Mouse (Mus musculus): ENCODE measurements around the gene Ceacam1.
"Not testable (repeated sequence)": the region's sequence is repeated elsewhere in the genome, so short reads cannot be mapped to it uniquely, and the experiment has no call there.

Ceacam1 gene

GRCm38 (mm10) chr7:25477091-25477751, at the start of gene Ceacam1:
TSS of gene Ceacam1 (minus strand) at chr7:25477603.
- DNase-seq: not testable (repeated sequence)

DNA sequence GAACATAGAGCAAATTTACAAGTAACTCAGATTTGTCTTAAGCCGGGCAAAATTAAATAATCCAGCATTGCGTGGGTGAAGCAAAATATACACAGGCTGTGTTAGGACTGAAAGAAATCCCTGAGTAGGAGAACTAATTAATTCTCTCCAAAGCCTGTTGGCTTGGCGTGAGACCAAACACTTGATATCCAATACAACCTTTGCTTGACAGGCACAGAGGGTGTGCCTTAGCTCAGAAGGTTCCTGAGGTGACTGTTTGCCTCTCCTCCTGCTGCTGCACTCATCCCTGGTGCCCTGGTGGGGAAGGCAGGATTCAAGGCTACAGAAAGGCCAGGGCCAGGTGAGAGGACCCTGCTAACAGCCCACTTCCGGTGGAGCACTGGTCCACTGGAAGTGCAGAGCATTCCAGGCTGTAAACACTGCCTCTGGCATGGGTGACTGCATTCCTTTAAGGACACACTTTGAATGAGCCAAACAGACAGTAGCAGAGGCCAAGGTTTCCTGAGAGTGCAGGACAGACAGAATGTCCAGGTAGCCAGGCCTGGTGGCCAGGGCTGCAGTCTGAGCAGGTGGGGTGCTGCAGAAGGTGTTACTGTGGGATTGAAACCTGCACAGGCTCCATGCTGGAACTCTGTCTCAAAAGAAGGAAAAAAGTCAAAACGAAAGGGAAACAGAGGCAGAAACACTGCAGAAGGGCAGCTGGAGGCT, 38.8 kb upstream of the Ceacam1 start:
- DNase-seq: not testable (repeated sequence)

DNA sequence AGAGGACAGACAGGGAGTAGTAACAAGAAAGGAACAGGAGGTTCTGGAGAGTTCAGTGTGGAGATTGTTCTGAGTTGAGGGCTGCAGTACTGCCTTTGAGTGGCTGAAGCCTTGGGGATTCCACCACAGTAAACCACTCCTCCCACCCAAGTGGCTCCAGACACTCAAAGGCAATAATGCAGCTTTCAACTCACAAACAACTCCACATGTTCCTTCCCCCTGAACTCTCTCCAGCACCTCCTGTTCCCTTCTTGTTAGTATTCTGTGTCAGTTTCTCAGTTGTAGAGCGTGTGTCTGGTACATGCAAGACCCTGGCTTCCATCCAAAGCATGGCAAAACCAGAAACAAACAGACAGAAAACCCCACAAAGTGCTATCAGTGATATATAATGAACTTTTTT, 38.3 kb upstream of the Ceacam1 start:
- not testable (repeated sequence) for DNase-seq

DNA sequence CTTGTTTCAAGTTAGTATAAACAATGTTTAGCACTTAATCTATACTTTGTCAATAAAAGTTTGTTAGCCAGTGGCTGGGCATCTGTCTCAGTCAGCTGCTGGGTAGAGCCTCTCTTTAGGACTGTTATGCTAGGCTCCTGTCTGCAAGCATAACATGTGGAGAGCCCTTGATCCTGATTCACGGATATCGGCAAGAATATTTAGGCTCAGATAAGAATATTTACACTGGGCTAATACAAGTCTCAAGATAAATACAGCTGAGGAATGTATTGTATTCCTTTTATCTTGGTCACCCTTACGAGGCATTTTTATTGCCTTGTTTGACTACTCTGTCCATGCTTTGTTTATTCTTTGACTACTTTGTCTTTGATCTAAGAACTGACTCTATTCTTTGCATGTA, 32.5 kb upstream of the Ceacam1 start:
- DNase-seq: no peak

DNA sequence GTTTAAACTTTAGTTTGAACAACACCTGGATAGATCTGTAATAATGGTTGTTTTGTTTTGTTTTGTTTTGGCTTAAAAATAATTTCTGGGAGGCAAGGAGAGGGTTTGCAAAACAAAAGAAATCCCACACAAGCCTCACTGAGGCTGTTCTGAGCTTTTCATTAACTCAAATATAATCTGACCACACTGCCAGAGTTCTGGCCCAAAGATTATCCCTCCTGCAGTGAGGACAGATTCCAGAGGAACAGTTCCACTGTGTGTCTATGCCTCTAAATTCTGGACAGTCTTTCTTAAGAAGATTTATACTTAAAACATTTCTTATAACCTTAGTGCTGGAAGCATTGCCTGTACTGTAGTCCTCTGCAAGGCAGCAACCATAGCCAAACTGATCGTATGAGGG, 17.2 kb upstream of the Ceacam1 start:
- no peak for DNase-seq

DNA sequence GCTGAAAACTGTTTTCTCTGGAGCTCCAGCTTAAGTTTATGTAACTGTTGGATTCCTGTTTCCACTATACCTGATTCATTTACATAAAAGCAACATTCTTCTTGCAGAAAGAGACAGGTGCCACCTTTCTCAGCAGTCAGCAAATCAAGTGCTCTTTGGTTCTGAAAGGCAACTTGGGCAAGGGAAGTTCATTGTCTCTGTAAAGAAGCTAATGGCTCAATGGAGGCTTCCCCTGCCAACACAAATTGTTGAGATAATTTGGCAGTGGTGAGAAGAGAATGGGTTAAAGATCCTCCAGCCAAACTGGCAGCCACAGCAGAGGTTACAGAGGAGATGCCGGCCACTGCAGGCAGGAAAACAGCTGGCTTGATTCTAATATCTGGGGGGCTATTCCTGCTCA, 13.3 kb upstream of the Ceacam1 start:
- DNase-seq: not testable (repeated sequence)

- not testable (repeated sequence) for DNase-seq
Measured at GRCm38 (mm10) chr7:25489382-25489781, 12.0 kb upstream of the Ceacam1 start.

DNA sequence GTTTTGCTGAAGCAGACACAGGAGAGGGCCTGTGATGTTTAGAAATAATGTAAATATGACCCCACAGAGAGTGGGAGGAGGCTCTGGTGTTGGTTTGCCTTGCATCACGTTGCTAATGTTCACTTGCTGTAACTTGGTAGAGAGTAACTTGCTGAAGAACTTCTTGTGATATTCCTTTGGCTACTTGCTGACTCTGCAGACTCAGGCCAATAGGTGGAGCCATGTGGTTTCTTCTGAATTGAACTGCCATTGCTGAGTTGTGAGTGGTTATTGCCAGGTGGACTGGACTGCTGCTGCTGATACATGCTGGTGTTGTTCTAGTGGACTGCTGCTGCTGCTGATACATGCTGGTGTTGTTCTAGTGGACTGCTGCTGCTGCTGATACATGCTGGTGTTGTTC, 8.8 kb upstream of the Ceacam1 start:
- DNase-seq: no peak

GRCm38 (mm10) chr7:25485061-25485460, 7.7 kb upstream of the Ceacam1 start:
- no peak for DNase-seq

DNA sequence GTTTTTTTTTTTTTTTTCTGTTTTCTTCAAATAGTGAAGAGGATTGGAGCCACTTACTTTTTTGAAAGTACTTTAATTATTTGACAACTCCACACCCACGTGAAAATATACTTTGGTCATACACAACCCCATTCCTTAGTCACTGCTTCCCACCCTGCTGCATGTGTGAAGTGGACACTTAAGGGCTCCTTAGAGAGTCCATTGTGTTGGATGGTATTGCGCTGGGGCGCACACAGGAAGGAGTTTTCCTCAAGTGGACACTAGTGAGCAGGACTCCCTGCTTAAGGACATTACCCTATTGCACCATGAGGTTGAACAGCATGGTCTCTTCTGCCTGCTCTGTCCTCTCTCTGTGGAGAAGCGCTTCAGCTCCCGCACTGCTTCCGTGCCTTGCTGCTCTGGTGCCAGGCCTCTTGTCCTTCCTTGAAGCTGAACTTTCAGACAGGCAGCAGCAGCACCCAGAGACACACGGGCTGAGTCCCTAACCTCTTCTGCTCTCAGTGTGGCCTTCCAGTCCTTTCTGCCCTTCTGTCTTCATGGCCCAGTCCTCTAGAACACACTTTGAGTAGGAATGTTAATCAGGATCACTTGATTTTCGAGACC, 5.8 kb upstream of the Ceacam1 start:
- DNase-seq: no peak

DNA sequence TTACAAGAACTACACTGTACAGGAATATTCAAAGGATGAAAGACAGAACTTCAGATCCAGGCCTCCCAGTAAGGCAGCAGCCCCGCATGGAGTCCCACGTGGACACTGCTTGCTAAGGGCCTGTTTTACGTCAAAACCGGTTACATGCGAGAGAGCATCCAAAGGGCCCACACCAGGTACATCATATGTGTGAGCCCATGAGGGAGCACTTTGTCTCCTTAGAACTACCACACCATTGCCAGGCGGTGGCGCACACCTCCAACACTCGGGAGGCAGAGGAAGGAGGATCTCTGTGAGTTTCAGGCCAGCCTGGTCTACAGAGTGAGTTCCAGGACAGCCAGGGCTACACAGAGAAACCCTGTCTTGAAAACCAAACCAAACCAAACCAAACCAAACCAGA, 3.4 kb upstream of the Ceacam1 start:
- DNase-seq: not testable (repeated sequence)

GRCm38 (mm10) chr7:25479440-25479839, 2.0 kb upstream of the Ceacam1 start:
- peak; percentile 31 for DNase-seq

DNA sequence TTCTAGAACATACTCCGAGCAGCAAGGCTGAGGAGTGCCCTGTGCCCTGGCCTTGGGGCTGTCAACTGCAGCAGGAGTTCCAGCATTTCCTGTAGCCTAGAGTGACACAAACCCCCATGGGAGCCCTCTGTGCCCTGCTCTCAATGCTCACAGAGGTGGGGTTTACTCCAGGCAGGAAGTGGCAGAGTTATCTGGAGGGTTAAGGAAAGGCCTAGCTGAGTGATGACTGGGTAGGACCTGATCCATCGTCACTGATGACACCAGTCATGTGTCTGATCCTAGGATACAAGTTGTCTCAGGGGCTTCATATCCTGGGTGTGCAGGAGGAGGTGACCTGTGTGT, 320 bp upstream of the Ceacam1 start:
- not testable (repeated sequence) for DNase-seq

GRCm38 (mm10) chr7:25471821-25472220, 5.6 kb downstream of the Ceacam1 start:
- DNase-seq: not testable (repeated sequence)

DNA sequence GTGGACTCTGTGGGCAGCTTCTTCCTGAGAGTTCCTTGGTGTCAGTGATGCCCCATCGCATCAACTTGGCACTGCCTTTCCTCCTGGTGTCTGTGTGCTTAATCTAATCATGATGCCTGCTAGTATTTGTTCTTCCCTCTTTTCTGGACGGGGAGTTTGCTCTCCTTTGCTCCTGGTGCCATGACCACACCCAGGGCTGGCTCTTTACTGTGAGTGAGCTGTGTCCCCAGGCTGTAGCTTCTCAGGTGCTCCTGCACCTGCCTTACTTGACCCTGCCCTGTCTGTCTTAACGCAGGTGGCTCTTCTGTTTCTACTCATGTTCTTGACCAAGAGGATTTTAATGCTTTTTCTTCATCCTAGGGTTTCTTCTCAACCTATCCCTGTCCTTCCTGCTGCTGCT, 11.8 kb downstream of the Ceacam1 start:
- DNase-seq: not testable (repeated sequence)

- DNase-seq: no peak
Measured at GRCm38 (mm10) chr7:25465010-25465409, 12.4 kb downstream of the Ceacam1 start.

GRCm38 (mm10) chr7:25462033-25462337, 15.4 kb downstream of the Ceacam1 start:
- not testable (repeated sequence) for DNase-seq

DNA sequence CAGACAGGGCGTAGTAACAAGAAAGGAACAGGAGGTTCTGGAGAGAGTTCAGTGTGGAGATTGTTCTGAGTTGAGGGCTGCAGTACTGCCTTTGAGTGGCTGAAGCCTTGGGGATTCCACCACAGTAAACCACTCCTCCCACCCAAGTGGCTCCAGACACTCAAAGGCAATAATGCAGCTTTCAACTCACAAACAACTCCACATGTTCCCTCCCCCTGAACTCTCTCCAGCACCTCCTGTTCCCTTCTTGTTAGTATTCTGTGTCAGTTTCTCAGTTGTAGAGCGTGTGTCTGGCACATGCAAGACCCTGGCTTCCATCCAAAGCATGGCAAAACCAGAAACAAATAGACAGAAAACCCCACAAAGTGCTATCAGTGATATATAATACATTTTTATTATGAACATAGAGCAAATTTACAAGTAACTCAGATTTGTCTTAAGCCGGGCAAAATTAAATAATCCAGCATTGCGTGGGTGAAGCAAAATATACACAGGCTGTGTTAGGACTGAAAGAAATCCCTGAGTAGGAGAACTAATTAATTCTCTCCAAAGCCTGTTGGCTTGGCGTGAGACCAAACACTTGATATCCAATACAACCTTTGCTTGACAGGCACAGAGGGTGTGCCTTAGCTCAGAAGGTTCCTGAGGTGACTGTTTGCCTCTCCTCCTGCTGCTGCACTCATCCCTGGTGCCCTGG, 15.9 kb downstream of the Ceacam1 start:
- DNase-seq: peak; percentile 25

- DNase-seq: no peak
Measured at GRCm38 (mm10) chr7:25452103-25452502, 25.3 kb downstream of the Ceacam1 start.

GRCm38 (mm10) chr7:25449913-25450890, 27.2 kb downstream of the Ceacam1 start:
- no peak for DNase-seq

DNA sequence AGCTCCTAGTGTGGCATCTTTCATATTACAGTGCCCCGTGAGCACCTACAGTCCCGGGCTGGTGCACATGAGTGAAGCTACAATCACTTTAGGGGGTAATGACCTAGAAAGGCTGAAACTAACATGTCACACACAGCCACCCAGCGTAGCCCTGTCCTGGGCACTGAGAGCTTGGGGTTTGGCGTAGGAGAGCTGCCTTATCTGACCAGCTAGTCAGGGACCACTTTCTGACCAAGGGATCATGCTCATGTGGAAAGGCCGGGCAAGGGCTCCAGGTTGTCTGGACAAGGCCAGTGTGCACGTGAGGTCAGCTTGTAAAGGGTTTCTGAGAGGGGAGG, 36.6 kb downstream of the Ceacam1 start:
- DNase-seq: no peak

DNA sequence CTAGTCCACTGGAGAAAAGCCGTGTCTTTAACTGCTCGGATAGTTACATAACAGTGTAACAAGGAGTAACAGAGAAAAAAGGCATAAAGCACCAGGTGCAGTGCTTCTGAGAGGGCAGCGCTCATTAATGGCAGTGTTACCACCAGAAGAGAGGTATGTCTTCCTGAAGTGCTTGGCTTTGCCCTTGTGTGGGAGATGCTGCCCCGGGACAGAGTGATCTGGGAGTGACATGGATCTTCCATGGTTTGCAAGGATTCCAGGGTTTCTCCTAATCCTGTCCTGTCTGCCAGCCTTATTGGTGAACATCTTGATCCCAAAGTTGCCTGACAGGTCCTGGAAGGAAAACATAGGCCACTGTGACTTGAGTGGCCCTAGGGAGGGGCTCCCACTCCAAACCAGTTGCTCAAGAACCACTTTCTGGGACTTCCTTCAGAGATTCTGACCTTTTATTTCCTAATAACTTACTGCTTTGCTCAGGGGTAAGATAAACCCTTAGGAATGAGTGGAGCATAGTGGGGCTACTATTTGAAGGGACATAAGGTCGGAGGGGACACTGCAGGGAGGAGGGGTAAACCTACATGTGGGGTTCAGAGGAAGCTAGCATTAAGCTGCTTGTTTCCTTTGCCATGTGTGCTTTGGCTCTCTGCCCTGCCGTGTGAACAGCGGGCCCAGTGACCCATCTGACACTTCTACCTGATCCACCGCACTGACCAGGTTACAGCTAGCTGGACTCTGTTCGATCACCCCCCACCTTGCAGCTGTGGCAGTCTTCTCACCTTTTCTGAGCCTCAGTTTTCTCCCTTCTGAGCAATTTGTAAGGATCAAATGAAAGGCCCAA, 37.2 kb downstream of the Ceacam1 start:
- no peak for DNase-seq
